In genomic region chr15:96607422-96607821, GRCm38 (mm10) we compare ENCODE assay signal across 25 mouse cellular contexts. TPM values are rescaled to one million over a fixed set of nuclear protein-coding genes. Genes with fewer than 3 reads are reported as not detected.
DNase-seq lines count a peak whose midpoint lies in the region; ATAC-seq and TF ChIP-seq lines count a peak whose summit lies in the region.
"Had no signal": no experiment of that assay in that cellular context is flagged by ENCODE, and none has a peak within 500 bp of the region (broad histone marks: within the 10 kb centered on the region; RNA-seq: fewer than 3 reads in every experiment).

No protein-coding gene starts in this region.

- WGBS in kidney, embryonic 16.5 days: 57% methylated on average over 5 of the region's 5 CpGs

- no peak overlapping the region for H3K27ac ChIP-seq in kidney, embryonic 16.5 days (ENCODE audit: low read length)
- H3K27ac ChIP-seq: embryonic facial prominence, embryonic 10.5 days; embryonic facial prominence, embryonic 13.5 days; forebrain, embryonic 12.5 days; forebrain, embryonic 15.5 days; heart, embryonic 15.5 days; hindbrain, embryonic 12.5 days; hindbrain, embryonic 15.5 days had no signal

- peaks cover 15% of the 10 kb centered on the region for H3K36me3 ChIP-seq in kidney, embryonic 16.5 days (ENCODE audit: insufficient read depth, low read length)
- peaks cover 4% of the 10 kb centered on the region for H3K36me3 ChIP-seq in splenic B cell, adult 2 months (ENCODE audit: control insufficient read depth, insufficient read depth, low read length, poor library complexity, severe bottlenecking)

- H3K27me3 ChIP-seq in kidney, embryonic 16.5 days (ENCODE audit: insufficient read depth, low read length): no peaks in the 10 kb centered on the region
- no peaks in the 10 kb centered on the region for H3K27me3 ChIP-seq in Patski
- H3K27me3 ChIP-seq in splenic B cell, adult 2 months (ENCODE audit: control insufficient read depth, insufficient read depth, low read length, poor library complexity, severe bottlenecking): no peaks in the 10 kb centered on the region
- H3K27me3 ChIP-seq: embryonic facial prominence, embryonic 13.5 days; forebrain, embryonic 12.5 days; forebrain, embryonic 15.5 days; heart, embryonic 12.5 days; heart, embryonic 15.5 days; hindbrain, embryonic 12.5 days; hindbrain, embryonic 15.5 days had no signal

- no peak overlapping the region for H3K4me3 ChIP-seq in kidney, embryonic 16.5 days (ENCODE audit: low read length)
- H3K4me3 ChIP-seq: embryonic facial prominence, embryonic 10.5 days; embryonic facial prominence, embryonic 13.5 days; erythroblast, embryonic 14.5 days; forebrain, embryonic 12.5 days; forebrain, embryonic 15.5 days; heart, embryonic 12.5 days; heart, embryonic 15.5 days; hindbrain, embryonic 12.5 days; hindbrain, embryonic 15.5 days had no signal

- H3K9ac ChIP-seq in kidney, embryonic 16.5 days (replicated peaks; ENCODE audit: low read length): no peak overlapping the region
- H3K9ac ChIP-seq: embryonic facial prominence, embryonic 13.5 days; forebrain, embryonic 12.5 days; forebrain, embryonic 15.5 days; heart, embryonic 12.5 days; heart, embryonic 15.5 days; hindbrain, embryonic 12.5 days; hindbrain, embryonic 15.5 days had no signal

- CTCF ChIA-PET in Patski (lab: Charles Lee): no interaction called here

- TF ChIP-seq CTCF in Patski (IDR thresholded peaks at IDR 0.05): no peak

- ATAC-seq in kidney, embryonic 16.5 days (ENCODE audit: low FRiP score, low TSS enrichment): peak; percentile 81
- ATAC-seq in Patski: peak; percentile 28
- ATAC-seq: forebrain, embryonic 15.5 days had no signal

- H3K9me3 ChIP-seq in kidney, embryonic 16.5 days (ENCODE audit: low read length): no peaks in the 10 kb centered on the region
- H3K9me3 ChIP-seq: embryonic facial prominence, embryonic 10.5 days; embryonic facial prominence, embryonic 13.5 days; forebrain, embryonic 12.5 days; forebrain, embryonic 15.5 days; heart, embryonic 12.5 days; heart, embryonic 15.5 days; hindbrain, embryonic 12.5 days; hindbrain, embryonic 15.5 days had no signal

- H3K4me1 ChIP-seq in kidney, embryonic 16.5 days (ENCODE audit: insufficient read depth, low read length): peaks cover 13% of the 10 kb centered on the region

- intact Hi-C loops in heart, postnatal 10 days (cut with DNase I): no loop called here

- H3K4me2 ChIP-seq in kidney, embryonic 16.5 days (replicated peaks; ENCODE audit: low read depth, low read length): no peak overlapping the region
- H3K4me2 ChIP-seq: embryonic facial prominence, embryonic 13.5 days; forebrain, embryonic 12.5 days; forebrain, embryonic 15.5 days; heart, embryonic 12.5 days; heart, embryonic 15.5 days; hindbrain, embryonic 12.5 days; hindbrain, embryonic 15.5 days had no signal

- in situ Hi-C loops in Patski (cut with MboI; ENCODE audit: low pct_unique_long_range_greater_than_20kb): no loop called here

- DNase-seq in kidney, postnatal 36 days: no peak
- DNase-seq in A20 (ENCODE audit: low read depth, low spot score) (peak; percentile 42), Patski (ENCODE audit: low read depth, low spot score) (peak; percentile 33)
- DNase-seq in splenic B cell, adult 2 months (ENCODE audit: low read depth, low spot score): peak; percentile 57
- no peak for DNase-seq in heart, postnatal 10 days
- DNase-seq: adrenal gland, postnatal 10 days; cerebellum, adult 11-12 months; cerebellum, adult 8-10 months; cerebellum, postnatal 10 days; cerebellum, postnatal 36 days; embryo, embryonic 11 days; gastrocnemius, postnatal 25 days; heart, adult 18-20 months; heart, postnatal 14 days; heart, postnatal 4 days had no signal

- POLR2A ChIA-PET in Patski (lab: Charles Lee): no interaction called here

RNA-seq across cellular contexts. Expression of gene Slc38a1, which starts 35.3 kb away (rescaled TPM):
- 62.4 and 75.7 TPM in 2 replicates for polyA plus RNA-seq in kidney, embryonic 16.5 days (2015; fragmentation: Nextera tagmentation; extraction: Ambion mirVana)
- polyA plus RNA-seq in Patski (2021): 11.3 TPM
- total RNA-seq in heart, postnatal 10 days (2021): 10 to 100 TPM; 51.6 to 60.4 TPM

Comparison
In these comparisons a context has a peak if more than half of its experiments do, and no peak if none do; other contexts are left out.
1. DNase-seq: peak in A20 (single experiment), Patski (single experiment) and splenic B cell, adult 2 months (single experiment); none in kidney, postnatal 36 days (0 of 2) and heart, postnatal 10 days (0 of 2).